Mouse (Mus musculus): ENCODE measurements at regions not wholly inside any gene's neighbourhood (a gene's known extent, or its start where the extent isn't known, plus 50 kb on each side); places are given as distances from the start of the nearest gene placed in this dataset.

GRCm38 (mm10) chr5:146661751-146662150 lies 76.7 kb upstream of the Gpr12 start:
- no peaks in the 10 kb centered on the region for H3K79me3 ChIP-seq (ENCODE audit: low read depth)
- no peaks in the 10 kb centered on the region for H3K27me3 ChIP-seq (ENCODE audit: control insufficient read depth, insufficient read depth, insufficient read length)
- TF ChIP-seq CTCF (IDR thresholded peaks at IDR 0.05; ENCODE audit: control insufficient read depth, insufficient read depth, insufficient read length) (no peak), CEBPB (IDR thresholded peaks at IDR 0.05; ENCODE audit: low read depth) (no peak)
- no peaks in the 10 kb centered on the region for H3K36me3 ChIP-seq (ENCODE audit: control insufficient read depth, insufficient read depth)
- H3K4me3 ChIP-seq (ENCODE audit: insufficient read depth, poor library complexity, severe bottlenecking) = no peak overlapping the region
- no peak overlapping the region for H3ac ChIP-seq (ENCODE audit: control insufficient read depth, insufficient read length, low read depth)
- no peaks in the 10 kb centered on the region for H3K79me2 ChIP-seq (ENCODE audit: control insufficient read depth, insufficient read depth)

DNA sequence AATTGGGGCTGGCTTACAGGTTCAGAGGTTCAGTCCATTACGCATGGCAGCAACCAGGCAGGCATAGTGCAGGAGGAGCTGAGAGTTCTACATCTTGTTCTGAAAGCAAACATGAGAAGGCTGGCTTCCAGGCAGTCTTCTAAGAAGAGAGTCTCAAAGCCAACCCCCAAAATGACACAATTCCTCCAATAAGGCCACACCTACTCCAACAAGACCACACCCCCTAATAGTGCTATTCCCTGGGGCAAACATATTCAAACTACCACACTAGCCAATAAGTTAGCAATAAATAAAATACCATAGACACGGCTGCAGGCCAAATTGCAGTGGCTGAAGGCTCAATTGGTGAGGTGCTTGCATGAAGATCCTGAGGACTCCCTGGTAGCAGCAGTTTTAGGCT lies 72.2 kb upstream of the Gpr12 start:
- Histone ChIP-seq H3K79me2 (ENCODE audit: control insufficient read depth, insufficient read depth) (no peaks in the 10 kb centered on the region), H3K36me3 (ENCODE audit: control insufficient read depth, insufficient read depth) (no peaks in the 10 kb centered on the region), H3K79me3 (ENCODE audit: low read depth) (no peaks in the 10 kb centered on the region), H3ac (ENCODE audit: control insufficient read depth, insufficient read length, low read depth) (no peak overlapping the region), H3K27me3 (ENCODE audit: control insufficient read depth, insufficient read depth, insufficient read length) (no peaks in the 10 kb centered on the region), H3K4me3 (ENCODE audit: insufficient read depth, poor library complexity, severe bottlenecking) (no peak overlapping the region)
- TF ChIP-seq MAX (IDR thresholded peaks at IDR 0.05) = no peak
- no peak for TF ChIP-seq USF1 (IDR thresholded peaks at IDR 0.05; ENCODE audit: low read depth)
- no peak for TF ChIP-seq MYOD1 (IDR thresholded peaks at IDR 0.05; ENCODE audit: control insufficient read depth, insufficient read length, low read depth)
- TF ChIP-seq CTCF (IDR thresholded peaks at IDR 0.05; ENCODE audit: control insufficient read depth, insufficient read depth, insufficient read length) = no peak
- TF ChIP-seq FOSL1 (IDR thresholded peaks at IDR 0.05; ENCODE audit: insufficient read depth, low read length, poor library complexity, severe bottlenecking) = no peak
- no peak for TF ChIP-seq MYOG (IDR thresholded peaks at IDR 0.05; ENCODE audit: control insufficient read depth, extremely low read depth, insufficient read length)
- TF ChIP-seq CEBPB (IDR thresholded peaks at IDR 0.05; ENCODE audit: low read depth) = no peak

- H3K36me3 ChIP-seq (ENCODE audit: control insufficient read depth, insufficient read depth) = no peaks in the 10 kb centered on the region
- H3K27me3 ChIP-seq (ENCODE audit: control insufficient read depth, insufficient read depth, insufficient read length) = no peaks in the 10 kb centered on the region
- no peak overlapping the region for H3ac ChIP-seq (ENCODE audit: control insufficient read depth, insufficient read length, low read depth)
- TF ChIP-seq FOSL1 (IDR thresholded peaks at IDR 0.05; ENCODE audit: insufficient read depth, low read length, poor library complexity, severe bottlenecking) = no peak
- no peak for TF ChIP-seq USF1 (IDR thresholded peaks at IDR 0.05; ENCODE audit: low read depth)
- TF ChIP-seq CTCF (IDR thresholded peaks at IDR 0.05; ENCODE audit: control insufficient read depth, insufficient read depth, insufficient read length) = no peak
- no peak for TF ChIP-seq MYOG (IDR thresholded peaks at IDR 0.05; ENCODE audit: control insufficient read depth, extremely low read depth, insufficient read length)
- TF ChIP-seq MAX (IDR thresholded peaks at IDR 0.05) = no peak
- no peaks in the 10 kb centered on the region for H3K79me3 ChIP-seq (ENCODE audit: low read depth)
- no peak overlapping the region for H3K4me3 ChIP-seq (ENCODE audit: insufficient read depth, poor library complexity, severe bottlenecking)
- H3K79me2 ChIP-seq (ENCODE audit: control insufficient read depth, insufficient read depth) = no peaks in the 10 kb centered on the region
Measured at GRCm38 (mm10) chr5:146655394-146655793, 70.4 kb upstream of the Gpr12 start.

GRCm38 (mm10) chr5:146653686-146654450 lies 68.8 kb upstream of the Gpr12 start:
- TF ChIP-seq CTCF (IDR thresholded peaks at IDR 0.05; ENCODE audit: control insufficient read depth, insufficient read depth, insufficient read length) (no peak), CEBPB (IDR thresholded peaks at IDR 0.05; ENCODE audit: low read depth) (no peak), USF1 (IDR thresholded peaks at IDR 0.05; ENCODE audit: low read depth) (no peak), MYOD1 (IDR thresholded peaks at IDR 0.05; ENCODE audit: control insufficient read depth, insufficient read length, low read depth) (no peak), MYOG (IDR thresholded peaks at IDR 0.05; ENCODE audit: control insufficient read depth, extremely low read depth, insufficient read length) (no peak), FOSL1 (IDR thresholded peaks at IDR 0.05; ENCODE audit: insufficient read depth, low read length, poor library complexity, severe bottlenecking) (no peak), MAX (IDR thresholded peaks at IDR 0.05) (no peak)
- Histone ChIP-seq H3K36me3 (ENCODE audit: control insufficient read depth, insufficient read depth) (no peaks in the 10 kb centered on the region), H3K79me3 (ENCODE audit: low read depth) (no peaks in the 10 kb centered on the region), H3K27me3 (ENCODE audit: control insufficient read depth, insufficient read depth, insufficient read length) (no peaks in the 10 kb centered on the region), H3K4me3 (ENCODE audit: insufficient read depth, poor library complexity, severe bottlenecking) (no peak overlapping the region), H3ac (ENCODE audit: control insufficient read depth, insufficient read length, low read depth) (no peak overlapping the region), H3K79me2 (ENCODE audit: control insufficient read depth, insufficient read depth) (no peaks in the 10 kb centered on the region)

- Histone ChIP-seq H3ac (ENCODE audit: control insufficient read depth, insufficient read length, low read depth) (no peak overlapping the region), H3K4me3 (ENCODE audit: insufficient read depth, poor library complexity, severe bottlenecking) (no peak overlapping the region), H3K79me3 (ENCODE audit: low read depth) (no peaks in the 10 kb centered on the region), H3K27me3 (ENCODE audit: control insufficient read depth, insufficient read depth, insufficient read length) (no peaks in the 10 kb centered on the region), H3K36me3 (ENCODE audit: control insufficient read depth, insufficient read depth) (no peaks in the 10 kb centered on the region), H3K79me2 (ENCODE audit: control insufficient read depth, insufficient read depth) (no peaks in the 10 kb centered on the region)
- TF ChIP-seq MAX (IDR thresholded peaks at IDR 0.05) (no peak), MYOD1 (IDR thresholded peaks at IDR 0.05; ENCODE audit: control insufficient read depth, insufficient read length, low read depth) (no peak), CTCF (IDR thresholded peaks at IDR 0.05; ENCODE audit: control insufficient read depth, insufficient read depth, insufficient read length) (no peak), CEBPB (IDR thresholded peaks at IDR 0.05; ENCODE audit: low read depth) (no peak), FOSL1 (IDR thresholded peaks at IDR 0.05; ENCODE audit: insufficient read depth, low read length, poor library complexity, severe bottlenecking) (no peak), USF1 (IDR thresholded peaks at IDR 0.05; ENCODE audit: low read depth) (no peak), MYOG (IDR thresholded peaks at IDR 0.05; ENCODE audit: control insufficient read depth, extremely low read depth, insufficient read length) (no peak)
Measured at GRCm38 (mm10) chr5:146652874-146653273, 67.8 kb upstream of the Gpr12 start.

- peak; percentile 65 for TF ChIP-seq FOSL1 (IDR thresholded peaks at IDR 0.05; ENCODE audit: insufficient read depth, low read length, poor library complexity, severe bottlenecking)
- peak; percentile 83 for TF ChIP-seq CEBPB (IDR thresholded peaks at IDR 0.05; ENCODE audit: low read depth)
- TF ChIP-seq CTCF (IDR thresholded peaks at IDR 0.05; ENCODE audit: control insufficient read depth, insufficient read depth, insufficient read length) = no peak
- Histone ChIP-seq H3K79me2 (ENCODE audit: control insufficient read depth, insufficient read depth) (no peaks in the 10 kb centered on the region), H3K4me3 (ENCODE audit: insufficient read depth, poor library complexity, severe bottlenecking) (no peak overlapping the region), H3K79me3 (ENCODE audit: low read depth) (no peaks in the 10 kb centered on the region), H3K36me3 (ENCODE audit: control insufficient read depth, insufficient read depth) (no peaks in the 10 kb centered on the region), H3ac (ENCODE audit: control insufficient read depth, insufficient read length, low read depth) (no peak overlapping the region), H3K27me3 (ENCODE audit: control insufficient read depth, insufficient read depth, insufficient read length) (no peaks in the 10 kb centered on the region)
Measured at GRCm38 (mm10) chr5:146648519-146649060, 63.6 kb upstream of the Gpr12 start.
